Mouse (Mus musculus): ENCODE measurements around the gene Tnfsf12. TPM values are rescaled to one million over a fixed set of nuclear protein-coding genes. Genes with fewer than 3 reads are reported as not detected.

The Tnfsf12 gene
- total and polyA plus RNA-seq, 3 experiments = 18.4 to 32.0 (median 21.9) TPM

DNA sequence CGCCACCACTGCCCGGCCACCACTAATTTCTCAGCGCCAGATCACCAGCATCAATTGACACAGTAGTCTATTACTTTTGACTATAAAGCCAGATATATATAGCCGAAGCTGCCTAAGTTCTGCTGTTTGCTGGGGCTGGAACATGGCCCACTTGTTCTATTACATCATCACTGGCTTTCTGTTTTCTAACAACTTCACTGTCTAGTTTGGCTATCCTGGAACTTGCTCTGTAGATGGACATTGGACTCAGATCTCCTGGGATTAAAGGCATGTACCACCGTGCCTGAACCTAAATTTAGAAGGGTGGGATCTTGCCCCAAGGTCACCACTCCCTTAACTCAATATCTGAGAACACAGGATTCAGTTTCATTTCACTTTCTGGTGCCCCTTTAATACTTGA, 49.8 kb downstream of the Tnfsf12 start:
- Histone ChIP-seq H3K27me3 (ENCODE audit: control insufficient read depth, insufficient read depth, low read length) (no peaks in the 10 kb centered on the region), H3K79me2 (replicated peaks; ENCODE audit: control insufficient read depth, insufficient read depth, low read length) (no peaks in the 10 kb centered on the region), H3K4me3 (no peak overlapping the region), H3K4me1 (ENCODE audit: control insufficient read depth, insufficient read depth, low read length) (no peaks in the 10 kb centered on the region), H3K36me3 (ENCODE audit: control insufficient read depth, insufficient read depth, low read length) (peaks cover 5% of the 10 kb centered on the region), H3K9ac (ENCODE audit: low read depth, low read length) (no peak overlapping the region), H3K27ac (no peak overlapping the region)
- WGBS = 69% methylated on average over 5 of the region's 5 CpGs
- intact Hi-C loops (cut with DNase I) = no loop called here
- DNase-seq = no peak
- no peak for TF ChIP-seq EP300 (IDR thresholded peaks at IDR 0.05; ENCODE audit: insufficient read depth, low read depth, low read length)
- TF ChIP-seq CTCF (IDR thresholded peaks at IDR 0.05) = no peak
- TF ChIP-seq POLR2A (IDR thresholded peaks at IDR 0.05; ENCODE audit: insufficient read depth, low read depth, low read length) = no peak

Small RNA genes within 50 kb of the gene (microRNA-seq; reads per million reads assigned to microRNA genes)
- gene Mir1934 = 3.4 to 8.9 reads per million in 2 experiments

Other genes starting within 250 kb of the Tnfsf12 start
Only the 30 nearest of the 36 such genes appear.
- gene Dnah2, start 146.7 kb downstream of the Tnfsf12 start, total RNA-seq (2021) = under 1 TPM; 0.08 to 0.41 TPM
- 0.15 and 0.23 TPM in 2 replicates for gene Dnah2, start 146.7 kb downstream of the Tnfsf12 start, polyA plus RNA-seq (2012; rRNA removed)
- 100 to 1,000 TPM in 1 of 2 experiments, 10 to 100 TPM in 1; 89.2 to 106 TPM for gene Efnb3, start 135.6 kb downstream of the Tnfsf12 start, total RNA-seq (2021)
- gene Efnb3, start 135.6 kb downstream of the Tnfsf12 start, polyA plus RNA-seq (2012; rRNA removed) = 57.4 and 95.6 TPM in 2 replicates
- 1 to 10 TPM; 5.4 to 5.6 TPM for gene Wrap53, start 115.6 kb downstream of the Tnfsf12 start, total RNA-seq (2021)
- gene Wrap53, start 115.6 kb downstream of the Tnfsf12 start, polyA plus RNA-seq (2012; rRNA removed) = 10.1 and 10.5 TPM in 2 replicates
- gene Trp53, start 115.5 kb downstream of the Tnfsf12 start, total RNA-seq (2021) = 10 to 100 TPM; 13.6 to 15.3 TPM
- 35.0 and 41.6 TPM in 2 replicates for gene Trp53, start 115.5 kb downstream of the Tnfsf12 start, polyA plus RNA-seq (2012; rRNA removed)
- 10 to 100 TPM; 17.0 to 20.3 TPM for gene Atp1b2, start 89.9 kb downstream of the Tnfsf12 start, total RNA-seq (2021)
- 23.7 and 30.0 TPM in 2 replicates for gene Atp1b2, start 89.9 kb downstream of the Tnfsf12 start, polyA plus RNA-seq (2012; rRNA removed)
- gene Shbg, start 77.9 kb downstream of the Tnfsf12 start, total RNA-seq (2021) = not detected
- not detected in 2 replicates for gene Shbg, start 77.9 kb downstream of the Tnfsf12 start, polyA plus RNA-seq (2012; rRNA removed)
- 1 to 10 TPM; 1.8 to 1.9 TPM for gene Sat2, start 73.8 kb downstream of the Tnfsf12 start, total RNA-seq (2021)
- gene Sat2, start 73.8 kb downstream of the Tnfsf12 start, polyA plus RNA-seq (2012; rRNA removed) = 4.5 and 6.1 TPM in 2 replicates
- 100 to 1,000 TPM in 1 of 2 experiments, 10 to 100 TPM in 1; 86.0 to 103 TPM for gene Fxr2, start 62.9 kb downstream of the Tnfsf12 start, total RNA-seq (2021)
- gene Fxr2, start 62.9 kb downstream of the Tnfsf12 start, polyA plus RNA-seq (2012; rRNA removed) = 61.2 and 112 TPM in 2 replicates
- not detected for gene Sox15, start 40.5 kb downstream of the Tnfsf12 start, total RNA-seq (2021)
- gene Sox15, start 40.5 kb downstream of the Tnfsf12 start, polyA plus RNA-seq (2012; rRNA removed) = not detected in 2 replicates
- gene Mpdu1, start 33.2 kb downstream of the Tnfsf12 start, total RNA-seq (2021) = 10 to 100 TPM; 13.7 to 14.2 TPM
- gene Mpdu1, start 33.2 kb downstream of the Tnfsf12 start, polyA plus RNA-seq (2012; rRNA removed) = 40.8 and 41.3 TPM in 2 replicates
- 1 to 10 TPM; 7.4 to 7.6 TPM for gene Cd68, start 29.7 kb downstream of the Tnfsf12 start, total RNA-seq (2021)
- gene Cd68, start 29.7 kb downstream of the Tnfsf12 start, polyA plus RNA-seq (2012; rRNA removed) = 7.0 and 14.8 TPM in 2 replicates
- 100 to 1,000 TPM; 173 to 198 TPM for gene Eif4a1, start 23.4 kb downstream of the Tnfsf12 start, total RNA-seq (2021)
- 147 and 250 TPM in 2 replicates for gene Eif4a1, start 23.4 kb downstream of the Tnfsf12 start, polyA plus RNA-seq (2012; rRNA removed)
- 10 to 100 TPM; 31.1 to 33.2 TPM for gene Senp3, start 13.8 kb downstream of the Tnfsf12 start, total RNA-seq (2021)
- 35.1 and 51.8 TPM in 2 replicates for gene Senp3, start 13.8 kb downstream of the Tnfsf12 start, polyA plus RNA-seq (2012; rRNA removed)
- 1 to 10 TPM; 1.4 to 3.2 TPM for gene Tnfsf13, start 10.1 kb downstream of the Tnfsf12 start, total RNA-seq (2021)
- gene Tnfsf13, start 10.1 kb downstream of the Tnfsf12 start, polyA plus RNA-seq (2012; rRNA removed) = 2.9 and 4.0 TPM in 2 replicates
- 1 to 10 TPM; 2.8 to 3.2 TPM for gene Tnfsfm13, start 249 bp upstream of the Tnfsf12 start, total RNA-seq (2021)
- gene Tnfsfm13, start 249 bp upstream of the Tnfsf12 start, polyA plus RNA-seq (2012; rRNA removed) = 3.7 and 4.7 TPM in 2 replicates
- gene Polr2a, start 62.8 kb upstream of the Tnfsf12 start, total RNA-seq (2021) = 10 to 100 TPM; 25.3 to 30.4 TPM
- gene Polr2a, start 62.8 kb upstream of the Tnfsf12 start, polyA plus RNA-seq (2012; rRNA removed) = 15.6 and 20.2 TPM in 2 replicates
- not detected for gene Slc35g3, start 66.1 kb upstream of the Tnfsf12 start, total RNA-seq (2021)
- gene Slc35g3, start 66.1 kb upstream of the Tnfsf12 start, polyA plus RNA-seq (2012; rRNA removed) = 0.35 TPM in 1 of 2 replicates, not detected in the other
- gene Zbtb4, start 70.1 kb upstream of the Tnfsf12 start, total RNA-seq (2021) = 10 to 100 TPM; 42.9 to 47.9 TPM
- gene Zbtb4, start 70.1 kb upstream of the Tnfsf12 start, polyA plus RNA-seq (2012; rRNA removed) = 19.8 and 25.4 TPM in 2 replicates
- gene Chrnb1, start 100.1 kb upstream of the Tnfsf12 start, total RNA-seq (2021) = 1 to 10 TPM; 4.1 TPM
- gene Chrnb1, start 100.1 kb upstream of the Tnfsf12 start, polyA plus RNA-seq (2012; rRNA removed) = 10.3 and 16.4 TPM in 2 replicates
- gene Fgf11, start 106.0 kb upstream of the Tnfsf12 start, total RNA-seq (2021) = 1 to 10 TPM; 1.9 to 2.5 TPM
- gene Fgf11, start 106.0 kb upstream of the Tnfsf12 start, polyA plus RNA-seq (2012; rRNA removed) = 3.3 and 4.3 TPM in 2 replicates
- under 1 TPM; 0.25 to 0.29 TPM for gene Tmem102, start 109.8 kb upstream of the Tnfsf12 start, total RNA-seq (2021)
- 0.44 and 0.47 TPM in 2 replicates for gene Tmem102, start 109.8 kb upstream of the Tnfsf12 start, polyA plus RNA-seq (2012; rRNA removed)
- not detected for gene Gm39566, start 119.4 kb upstream of the Tnfsf12 start, total RNA-seq (2021)
- gene Gm39566, start 119.4 kb upstream of the Tnfsf12 start, polyA plus RNA-seq (2012; rRNA removed) = 0.02 and 0.09 TPM in 2 replicates
- gene Spem2, start 122.6 kb upstream of the Tnfsf12 start, total RNA-seq (2021) = not detected
- 0.15 and 0.20 TPM in 2 replicates for gene Spem2, start 122.6 kb upstream of the Tnfsf12 start, polyA plus RNA-seq (2012; rRNA removed)
- gene Spem1, start 126.3 kb upstream of the Tnfsf12 start, total RNA-seq (2021) = not detected
- gene Spem1, start 126.3 kb upstream of the Tnfsf12 start, polyA plus RNA-seq (2012; rRNA removed) = 0.23 and 0.32 TPM in 2 replicates
- gene Nlgn2, start 141.9 kb upstream of the Tnfsf12 start, total RNA-seq (2021) = 1 to 10 TPM; 3.4 to 5.0 TPM
- 6.0 and 6.7 TPM in 2 replicates for gene Nlgn2, start 141.9 kb upstream of the Tnfsf12 start, polyA plus RNA-seq (2012; rRNA removed)
- gene Tmem256, start 142.7 kb upstream of the Tnfsf12 start, total RNA-seq (2021) = 100 to 1,000 TPM; 214 to 254 TPM
- gene Tmem256, start 142.7 kb upstream of the Tnfsf12 start, polyA plus RNA-seq (2012; rRNA removed) = 308 and 350 TPM in 2 replicates
- gene Plscr3, start 150.5 kb upstream of the Tnfsf12 start, total RNA-seq (2021) = 10 to 100 TPM; 21.2 to 22.4 TPM
- gene Plscr3, start 150.5 kb upstream of the Tnfsf12 start, polyA plus RNA-seq (2012; rRNA removed) = 45.3 and 48.3 TPM in 2 replicates
- gene Tnk1, start 162.9 kb upstream of the Tnfsf12 start, total RNA-seq (2021) = not detected
- gene Tnk1, start 162.9 kb upstream of the Tnfsf12 start, polyA plus RNA-seq (2012; rRNA removed) = 0.20 and 0.68 TPM in 2 replicates
- gene Tmem95, start 182.2 kb upstream of the Tnfsf12 start, total RNA-seq (2021) = not detected
- gene Tmem95, start 182.2 kb upstream of the Tnfsf12 start, polyA plus RNA-seq (2012; rRNA removed) = not detected in 2 replicates
- gene Kctd11, start 185.6 kb upstream of the Tnfsf12 start, total RNA-seq (2021) = 1 to 10 TPM; 2.3 to 2.6 TPM
- gene Kctd11, start 185.6 kb upstream of the Tnfsf12 start, polyA plus RNA-seq (2012; rRNA removed) = 2.9 TPM in 2 replicates